Mouse (Mus musculus): ENCODE measurements at regions not wholly inside any gene's neighbourhood (a gene's known extent, or its start where the extent isn't known, plus 50 kb on each side); places are given as distances from the start of the nearest gene placed in this dataset.
"Not testable (repeated sequence)": the region's sequence is repeated elsewhere in the genome, so short reads cannot be mapped to it uniquely, and the experiment has no call there.

GRCm38 (mm10) chr10:37724994-37725393 lies 586.3 kb upstream of the Marcks start:
- DNase-seq (ENCODE audit: low spot score in 2 of 2): not testable (repeated sequence)

- DNase-seq (ENCODE audit: low spot score in 2 of 2): no peak
Observed at GRCm38 (mm10) chr10:37720748-37721147, 582.0 kb upstream of the Marcks start.

GRCm38 (mm10) chr10:37716946-37717345 lies 578.2 kb upstream of the Marcks start:
- no peak for DNase-seq (ENCODE audit: low spot score in 2 of 2)

- no peak for DNase-seq (ENCODE audit: low spot score in 2 of 2)
Observed at GRCm38 (mm10) chr10:37711459-37711858, 572.7 kb upstream of the Marcks start.

- DNase-seq (ENCODE audit: low spot score in 2 of 2): no peak
Observed at GRCm38 (mm10) chr10:37694041-37694690, 555.4 kb upstream of the Marcks start.

- DNase-seq (ENCODE audit: low spot score in 2 of 2): no peak
Observed at GRCm38 (mm10) chr10:37692851-37693250, 554.1 kb upstream of the Marcks start.

GRCm38 (mm10) chr10:37691939-37692338 lies 553.2 kb upstream of the Marcks start:
- DNase-seq (ENCODE audit: low spot score in 2 of 2): no peak

GRCm38 (mm10) chr10:37683101-37683500 lies 544.4 kb upstream of the Marcks start:
- no peak for DNase-seq (ENCODE audit: low spot score in 2 of 2)

- DNase-seq (ENCODE audit: low spot score in 2 of 2): no peak
Observed at GRCm38 (mm10) chr10:37680601-37681000, 541.9 kb upstream of the Marcks start.

- DNase-seq (ENCODE audit: low spot score in 2 of 2): no peak
Observed at GRCm38 (mm10) chr10:37677826-37678225, 539.1 kb upstream of the Marcks start.

- no peak for DNase-seq (ENCODE audit: low spot score in 2 of 2)
Observed at GRCm38 (mm10) chr10:37668827-37669226, 530.1 kb upstream of the Marcks start.

- no peak for DNase-seq (ENCODE audit: low spot score in 2 of 2)
Observed at GRCm38 (mm10) chr10:37667031-37667745, 528.5 kb upstream of the Marcks start.

GRCm38 (mm10) chr10:37666535-37666934 lies 527.8 kb upstream of the Marcks start:
- no peak for DNase-seq (ENCODE audit: low spot score in 2 of 2)

GRCm38 (mm10) chr10:37637001-37637562 lies 498.4 kb upstream of the Marcks start:
- DNase-seq (ENCODE audit: low spot score in 2 of 2): no peak

- DNase-seq (ENCODE audit: low spot score in 2 of 2): no peak
Observed at GRCm38 (mm10) chr10:37636421-37636820, 497.7 kb upstream of the Marcks start.

GRCm38 (mm10) chr10:37630403-37630802 lies 491.7 kb upstream of the Marcks start:
- no peak for DNase-seq (ENCODE audit: low spot score in 2 of 2)

GRCm38 (mm10) chr10:37627900-37628299 lies 489.2 kb upstream of the Marcks start:
- DNase-seq (ENCODE audit: low spot score in 2 of 2): no peak

GRCm38 (mm10) chr10:37626758-37627201 lies 488.1 kb upstream of the Marcks start:
- DNase-seq (ENCODE audit: low spot score in 2 of 2): no peak

- no peak for DNase-seq (ENCODE audit: low spot score in 2 of 2)
Observed at GRCm38 (mm10) chr10:37625972-37626757, 487.4 kb upstream of the Marcks start.

- no peak for DNase-seq (ENCODE audit: low spot score in 2 of 2)
Observed at GRCm38 (mm10) chr10:37623041-37623440, 484.3 kb upstream of the Marcks start.

GRCm38 (mm10) chr10:37618606-37619005 lies 479.9 kb upstream of the Marcks start:
- no peak for DNase-seq (ENCODE audit: low spot score in 2 of 2)
